Mouse (Mus musculus) layer of hippocampus, adult 2 months (tissue): ENCODE measurements around the gene Pard3b. TPM values are rescaled to one million over a fixed set of nuclear protein-coding genes. Genes with fewer than 3 reads are reported as not detected.
A peak's percentile ranks its signal among the peaks of the same experiment; 100 is the strongest.

Source experiments
- DNase-seq, 2 experiments: peaks; one replicate each; pipeline ENCODE4 v3.0.0; 2022; ENCODE audit warnings: low spot score in 2 of 2
- H3K27ac ChIP-seq: fragments of 200-600 bp; 2 replicates; pipeline ENCODE4 v1.8.1; 2022
- H3K4me3 ChIP-seq: fragments of 200-600 bp; 2 replicates; pipeline ENCODE4 v1.8.1; 2022; ENCODE audit warnings: mild to moderate bottlenecking
- CTCF ChIP-seq: fragments of 200-600 bp; conservative IDR thresholded peaks from 2 replicates; pipeline ENCODE4 v1.8.1; 2022; ENCODE audit warnings: antibody characterized with exemption, mild to moderate bottlenecking, moderate library complexity
- total RNA-seq, 2 experiments: library from RNA; stranded (reverse); gene quantifications; 2 replicates each; pipeline ENCODE4 v1.2.3; 2021

The Pard3b gene
- total RNA-seq, 2 experiments from 2014 or later: 4.6 to 6.9 TPM

DNA sequence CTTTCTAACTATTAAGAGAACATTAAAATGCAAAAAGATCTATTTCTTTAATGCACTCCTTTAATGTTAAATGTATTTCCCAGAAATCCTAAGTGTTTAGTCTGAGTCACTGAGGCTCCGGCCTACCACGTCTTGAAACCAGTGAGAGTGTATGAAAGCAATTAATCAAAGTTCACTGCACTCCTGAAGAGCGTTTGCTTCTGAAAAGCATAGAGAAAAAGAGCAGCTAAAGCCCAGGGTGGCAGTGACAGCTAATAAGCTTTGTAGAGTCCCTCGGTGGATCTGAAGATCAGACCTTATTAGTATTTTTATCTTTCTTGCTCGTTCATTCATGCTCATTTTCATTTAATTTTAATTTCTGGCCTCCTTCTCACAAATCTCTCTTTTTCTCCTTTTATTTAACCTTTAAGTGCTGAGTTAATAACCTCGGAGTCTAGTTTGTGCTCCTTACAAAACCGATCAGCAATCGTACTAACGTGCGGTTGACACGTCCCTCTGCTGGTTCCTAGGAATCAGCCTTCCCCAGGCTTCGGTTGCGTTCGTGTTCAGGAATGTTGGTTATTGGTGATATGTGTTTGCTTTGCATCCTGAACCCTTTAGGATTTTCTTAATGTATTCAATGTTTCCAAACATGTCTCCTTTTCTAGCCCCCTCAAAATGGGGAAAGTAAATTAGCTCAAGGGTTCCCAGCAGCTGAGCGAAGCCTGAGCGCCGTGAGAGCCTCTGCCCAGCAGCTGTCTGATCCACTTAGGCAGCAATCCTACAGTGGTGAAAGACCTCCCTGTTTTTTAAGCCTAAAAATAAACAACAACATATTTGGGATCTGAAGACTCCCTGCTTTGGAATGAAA, 790.9 kb downstream of the Pard3b start:
- TF ChIP-seq CTCF: 0 out of 2 replicates have a peak, but pooled peaks have one; percentile 11
- H3K27ac ChIP-seq: no peak overlapping the region
- no peak overlapping the region for H3K4me3 ChIP-seq
- DNase-seq: no peak

- no peak overlapping the region for H3K27ac ChIP-seq
- DNase-seq: no peak
- no peak overlapping the region for H3K4me3 ChIP-seq
- no peak for TF ChIP-seq CTCF
Measured at GRCm38 (mm10) chr1:62431054-62431453, 792.4 kb downstream of the Pard3b start.

- TF ChIP-seq CTCF: no peak
Measured at GRCm38 (mm10) chr1:62433891-62434290, 795.3 kb downstream of the Pard3b start.

DNA sequence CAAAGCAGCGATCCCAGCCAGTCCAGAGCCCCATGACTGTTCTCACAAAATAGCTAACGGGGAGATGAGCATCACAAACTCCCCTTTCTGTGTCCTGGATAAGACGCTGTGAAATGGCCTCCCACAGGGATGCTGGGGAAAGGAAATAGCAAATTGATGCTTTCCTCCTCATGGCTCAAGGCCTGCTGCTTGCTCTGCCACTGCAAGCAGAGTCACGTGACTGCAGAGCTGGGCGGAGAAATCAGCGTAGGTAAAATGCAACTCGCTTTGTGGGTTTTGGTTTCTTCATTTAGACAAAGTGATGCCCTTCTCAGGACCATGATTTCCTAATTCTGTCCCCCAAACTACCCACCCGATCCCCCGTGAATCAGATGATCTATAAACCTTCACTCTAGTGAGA, 797.2 kb downstream of the Pard3b start:
- no peak for DNase-seq
- no peak overlapping the region for H3K27ac ChIP-seq
- TF ChIP-seq CTCF: no peak
- no peak overlapping the region for H3K4me3 ChIP-seq

More at GRCm38 (mm10) chr1:62433891-62434290, 795.3 kb downstream of the Pard3b start:
- no peak for DNase-seq
- Histone ChIP-seq H3K4me3 (no peak overlapping the region), H3K27ac (no peak overlapping the region)

DNA sequence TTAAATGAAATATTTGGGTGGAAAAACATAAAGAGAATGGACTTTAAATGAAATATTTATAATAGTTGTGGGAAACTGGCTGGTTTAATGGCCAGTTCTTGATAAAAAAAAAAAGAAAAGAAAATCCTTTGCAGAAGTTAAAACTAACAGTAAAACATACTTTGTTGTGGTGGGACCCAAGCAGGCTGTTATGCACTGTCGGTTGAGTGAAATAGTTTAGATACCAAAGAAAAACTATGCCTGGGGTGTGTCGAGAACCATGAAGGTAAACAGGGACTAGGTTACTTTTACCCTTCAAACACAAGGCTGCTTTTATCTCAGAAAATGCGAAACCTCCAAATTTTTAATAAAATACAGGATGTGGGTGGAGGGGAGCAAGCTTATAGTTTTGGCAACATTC, 797.7 kb downstream of the Pard3b start:
- DNase-seq: no peak
- no peak overlapping the region for H3K4me3 ChIP-seq
- no peak for TF ChIP-seq CTCF
- no peak overlapping the region for H3K27ac ChIP-seq

GRCm38 (mm10) chr1:62437493-62437892, 798.9 kb downstream of the Pard3b start:
- no peak for TF ChIP-seq CTCF
- Histone ChIP-seq H3K27ac (no peak overlapping the region), H3K4me3 (no peak overlapping the region)
- no peak for DNase-seq

- Histone ChIP-seq H3K4me3 (no peak overlapping the region), H3K27ac (no peak overlapping the region)
- no peak for TF ChIP-seq CTCF
- no peak for DNase-seq
Measured at GRCm38 (mm10) chr1:62444406-62444805, 805.8 kb downstream of the Pard3b start.

DNA sequence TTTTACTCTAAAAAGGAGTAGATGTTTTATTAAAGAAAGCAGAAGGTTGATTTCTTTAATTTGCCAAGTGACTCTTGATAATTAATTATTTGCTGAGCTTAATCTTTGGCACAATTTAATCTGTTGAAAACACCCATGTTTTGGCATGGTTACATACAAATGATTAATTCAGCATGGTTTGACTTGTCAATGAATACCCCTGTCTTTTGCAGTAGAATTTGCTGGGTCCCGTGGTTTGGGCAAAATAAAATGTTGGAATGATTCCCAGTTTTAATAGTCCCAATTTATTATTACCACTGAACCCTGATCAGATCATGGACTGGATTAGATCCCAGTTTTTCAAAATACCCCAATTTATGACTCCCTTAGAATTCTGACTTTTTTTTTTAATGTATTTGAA, 808.2 kb downstream of the Pard3b start:
- H3K27ac ChIP-seq: no peak overlapping the region
- no peak for TF ChIP-seq CTCF
- no peak overlapping the region for H3K4me3 ChIP-seq
- DNase-seq: peak in 1 of 2 experiments; percentile 3

DNA sequence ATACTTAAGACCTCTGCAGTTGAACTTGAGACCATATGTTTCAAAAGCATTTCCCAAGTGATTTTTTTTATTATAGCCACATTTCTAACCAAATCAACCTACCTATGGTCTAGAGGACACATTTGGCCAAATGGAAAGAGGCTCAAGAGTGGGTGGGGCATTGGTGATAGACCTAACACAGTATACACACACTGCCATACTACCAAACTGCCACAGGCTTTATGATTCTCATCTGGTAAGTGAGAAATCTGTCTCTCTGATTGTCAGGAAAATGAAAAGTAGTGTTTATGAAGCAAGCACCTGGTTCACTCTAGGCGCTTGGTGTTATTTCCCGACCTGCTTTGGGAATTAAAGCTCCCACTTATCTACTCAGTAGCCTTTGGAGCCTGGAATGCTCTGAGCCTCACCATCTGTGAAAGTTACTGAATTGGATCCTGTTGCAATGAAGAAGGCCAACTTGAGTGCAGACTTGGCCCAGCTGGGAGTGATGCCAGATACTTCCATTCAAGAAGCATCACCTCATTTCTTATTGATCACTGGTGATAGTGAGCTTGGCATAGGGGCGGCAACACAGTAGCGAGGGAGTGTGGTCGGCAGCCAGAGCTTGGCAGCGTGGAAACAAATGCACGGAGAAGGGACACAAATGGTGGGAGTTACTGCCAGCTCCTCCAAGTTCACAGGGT, 810.7 kb downstream of the Pard3b start:
- no peak for DNase-seq
- no peak overlapping the region for H3K27ac ChIP-seq
- no peak overlapping the region for H3K4me3 ChIP-seq
- TF ChIP-seq CTCF: no peak

- TF ChIP-seq CTCF: no peak
- no peak overlapping the region for H3K27ac ChIP-seq
- no peak for DNase-seq
- H3K4me3 ChIP-seq: no peak overlapping the region
Measured at GRCm38 (mm10) chr1:62465536-62465935, 826.9 kb downstream of the Pard3b start.

GRCm38 (mm10) chr1:62466544-62466943, 827.9 kb downstream of the Pard3b start:
- no peak for TF ChIP-seq CTCF
- no peak for DNase-seq
- Histone ChIP-seq H3K27ac (no peak overlapping the region), H3K4me3 (no peak overlapping the region)

GRCm38 (mm10) chr1:62483059-62483458, 844.4 kb downstream of the Pard3b start:
- no peak for DNase-seq
- TF ChIP-seq CTCF: no peak
- Histone ChIP-seq H3K27ac (no peak overlapping the region), H3K4me3 (no peak overlapping the region)

- 0 out of 2 replicates have a peak overlapping the region, but pooled peaks have one; percentile 18 for H3K27ac ChIP-seq
- no peak for DNase-seq
- H3K4me3 ChIP-seq: peak overlapping the region; percentile 15; the same call in 1 of the 2 replicates
- TF ChIP-seq CTCF: no peak
Measured at GRCm38 (mm10) chr1:62488871-62489270, 850.2 kb downstream of the Pard3b start.
